Mouse (Mus musculus) midbrain, postnatal 0 days (tissue): Measurements from ENCODE around the gene Camk2b. TPM values are rescaled to one million over a fixed set of nuclear protein-coding genes. Genes with fewer than 3 reads are reported as not detected.

Source experiments
- ATAC-seq: fragments of 200-750 bp; cut with Nextera tagmentation; 2 replicates; pipeline ENCODE4 v1.8.0; 2017; ENCODE audit warnings: moderate number of reproducible peaks, mild to moderate bottlenecking, moderate TSS enrichment, moderate library complexity; ENCODE audit not compliant: low FRiP score
- DNase-seq: peaks from one replicate; pipeline ENCODE4 v3.0.0-alpha.2; 2015; ENCODE audit warnings: low spot score
- H3K27ac ChIP-seq: fragments of 300-500 bp; sonication (generic); 2 replicates; pipeline ENCODE4 v1.5.1; 2014; ENCODE audit warnings: low read depth, mild to moderate bottlenecking, low read length, mixed read lengths
- H3K27me3 ChIP-seq: fragments of 300-500 bp; sonication (generic); 2 replicates; pipeline ENCODE4 v1.6.1; 2014; ENCODE audit warnings: low read length, control low read depth, mixed read lengths; ENCODE audit not compliant: insufficient read depth
- H3K36me3 ChIP-seq: fragments of 300-500 bp; sonication (generic); 2 replicates; pipeline ENCODE4 v1.6.1; 2014; ENCODE audit warnings: low read length, control low read depth, mixed read lengths; ENCODE audit not compliant: insufficient read depth
- H3K4me1 ChIP-seq: fragments of 300-500 bp; sonication (generic); 2 replicates; pipeline ENCODE4 v1.6.1; 2014; ENCODE audit warnings: mild to moderate bottlenecking, control low read depth, antibody characterized with exemption, low read length, mixed read lengths; ENCODE audit not compliant: insufficient read depth
- H3K4me2 ChIP-seq: fragments of 300-500 bp; sonication (generic); 2 replicates; pipeline ENCODE4 v1.6.1; 2014; ENCODE audit warnings: low read depth, mild to moderate bottlenecking, low read length, mixed read lengths; ENCODE audit not compliant: poor library complexity, severe bottlenecking
- H3K4me3 ChIP-seq: fragments of 300-500 bp; sonication (generic); 2 replicates; pipeline ENCODE4 v1.5.1; 2014; ENCODE audit warnings: low read depth, mild to moderate bottlenecking, low read length, moderate library complexity
- H3K9ac ChIP-seq: fragments of 300-500 bp; sonication (generic); replicated peaks from 2 replicates; pipeline ENCODE4 v1.6.1; 2014; ENCODE audit warnings: mild to moderate bottlenecking, low read length, moderate library complexity, mixed read lengths; ENCODE audit not compliant: poor library complexity, severe bottlenecking
- H3K9me3 ChIP-seq: fragments of 300-500 bp; sonication (generic); 2 replicates; pipeline ENCODE4 v1.6.1; 2016; ENCODE audit warnings: low read length, control low read depth
- CTCF ChIP-seq: IDR thresholded peaks from 2 replicates; pipeline ENCODE4 v1.5.1; 2016; ENCODE audit warnings: antibody characterized with exemption, mild to moderate bottlenecking
- WGBS: fragments of 180-500 bp; shearing (Covaris S2); extraction: QIAGEN DNeasy Blood & Tissue Kit; methylation state at CpG from one replicate; pipeline ENCODE4 v1.1.7; 2014; 5-methylcytosine and 5-hydroxymethylcytosine counted together
- polyA plus RNA-seq: library from polyadenylated mRNA; unstranded; fragments of >200 nt; fragmentation: Nextera tagmentation; extraction: Ambion mirVana; gene quantifications from 2 replicates; pipeline ENCODE4 v1.2.1, GENCODE M21; 2015
- total RNA-seq: library from RNA; depleted of rRNA; stranded (reverse); fragments of >200 nt; gene quantifications from 2 replicates; pipeline ENCODE4 v1.2.3, GENCODE M21; 2014

Camk2b gene
- total and polyA plus RNA-seq, 2 experiments from 2014 or later, result 208 to 225 TPM

DNA sequence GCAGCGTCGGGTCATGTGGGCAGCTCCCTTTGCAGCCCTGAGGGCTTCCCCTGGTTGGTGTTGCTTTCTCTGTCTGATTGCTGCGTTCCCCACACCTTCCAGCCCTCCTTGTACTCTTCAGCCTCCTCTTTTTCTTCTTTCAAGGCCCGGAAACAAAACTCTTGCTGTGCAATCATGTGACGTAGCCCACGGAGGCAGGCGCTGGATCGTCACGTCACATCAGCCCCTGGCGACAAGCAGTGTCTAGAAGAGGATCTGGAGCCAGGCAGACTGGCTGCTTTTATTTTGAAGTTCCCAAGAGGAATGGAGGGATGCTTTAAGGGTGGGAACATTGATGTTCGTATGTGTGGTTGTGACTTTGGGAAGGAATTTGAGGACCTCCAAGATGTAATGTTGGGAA is 100.3 kb downstream of the Camk2b start:
- H3K36me3 ChIP-seq, result peaks cover 81% of the 10 kb centered on the region
- H3K9me3 ChIP-seq, result no peaks in the 10 kb centered on the region
- 76% methylated on average over 11 of the region's 11 CpGs for WGBS
- no peak for TF ChIP-seq CTCF
- H3K4me2 ChIP-seq, result no peak overlapping the region
- DNase-seq, result no peak
- no peak overlapping the region for H3K9ac ChIP-seq
- H3K4me1 ChIP-seq, result no peaks in the 10 kb centered on the region
- H3K4me3 ChIP-seq, result no peak overlapping the region
- no peak for ATAC-seq
- H3K27me3 ChIP-seq, result no peaks in the 10 kb centered on the region
- no peak overlapping the region for H3K27ac ChIP-seq

DNA sequence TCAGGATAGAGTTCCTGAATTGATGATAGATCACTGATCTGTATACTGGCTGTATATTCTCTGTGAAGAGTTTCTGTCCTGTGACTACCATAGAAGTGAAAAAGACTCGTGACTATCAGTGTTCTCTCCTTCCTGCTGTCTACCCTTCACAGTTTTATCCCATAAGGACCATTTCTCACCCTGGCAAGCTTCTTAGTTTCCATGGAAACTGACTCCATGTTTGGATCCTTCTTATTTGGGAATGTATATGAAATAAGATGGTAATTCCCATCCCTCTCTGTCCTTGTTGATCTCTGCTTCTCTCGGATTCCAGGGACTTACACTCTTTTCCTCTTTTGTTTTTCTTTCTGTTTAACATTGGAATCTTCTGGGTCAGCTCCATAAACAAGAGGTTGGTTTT is 106.1 kb downstream of the Camk2b start:
- Histone ChIP-seq H3K4me1 (no peaks in the 10 kb centered on the region), H3K4me3 (no peak overlapping the region), H3K9ac (no peak overlapping the region), H3K4me2 (no peak overlapping the region), H3K27ac (no peak overlapping the region), H3K27me3 (no peaks in the 10 kb centered on the region), H3K9me3 (no peaks in the 10 kb centered on the region), H3K36me3 (peaks cover 46% of the 10 kb centered on the region)
- DNase-seq, result no peak
- ATAC-seq, result no peak
- TF ChIP-seq CTCF, result no peak
- WGBS, result 70% methylated on average over 2 of the region's 2 CpGs

DNA sequence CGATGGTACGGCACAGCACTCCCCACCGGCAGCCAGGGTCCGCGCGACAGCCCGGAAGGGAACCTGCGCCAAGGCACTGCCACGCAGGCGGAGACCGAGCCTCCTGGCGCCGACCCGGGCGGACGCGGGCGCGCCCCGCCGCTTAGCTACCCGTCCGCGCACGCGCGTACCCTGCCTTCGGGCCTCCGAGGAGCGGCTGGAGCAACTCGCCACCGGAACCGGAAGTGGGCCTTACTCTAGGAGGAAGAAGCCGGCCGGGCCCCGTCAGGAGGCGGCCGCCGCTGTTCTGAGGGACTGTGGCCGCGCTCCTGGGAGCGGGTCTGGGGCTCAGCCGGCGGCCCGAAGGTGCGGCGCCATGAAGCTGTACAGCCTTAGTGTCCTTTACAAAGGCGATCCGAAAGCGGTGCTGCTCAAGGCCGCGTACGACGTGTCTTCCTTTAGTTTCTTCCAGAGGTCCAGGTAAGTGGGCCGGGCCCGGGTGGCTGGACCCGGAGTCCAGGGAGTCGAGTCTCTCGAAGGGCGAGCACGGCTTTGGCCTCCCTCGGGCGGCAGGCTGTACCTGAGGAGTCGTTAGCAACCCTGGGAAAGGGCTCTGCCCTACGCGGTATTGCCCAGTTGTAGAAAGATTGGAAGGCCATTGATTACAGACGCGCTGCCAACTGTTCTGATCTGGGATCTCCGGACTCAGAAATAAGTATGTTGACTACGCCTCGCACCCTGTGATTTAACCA is 110.5 kb downstream of the Camk2b start, which contains the start of gene Ykt6:
Gene Ykt6, plus strand, starts transcription at position 148 of the 731 bp plus-strand sequence.
- under 1% methylated on average over 68 of the region's 71 CpGs for WGBS
- Histone ChIP-seq H3K4me3 (peak within 1 kb of the TSS; percentile 68), H3K4me2 (peak within 1 kb of the TSS; percentile 67), H3K36me3 (peaks cover 9% of the 10 kb centered on the region), H3K27ac (peak within 1 kb of the TSS; percentile 87), H3K9me3 (no peaks in the 10 kb centered on the region), H3K4me1 (no peaks in the 10 kb centered on the region), H3K9ac (peak within 1 kb of the TSS; percentile 77), H3K27me3 (no peaks in the 10 kb centered on the region)
- ATAC-seq (peak; percentile 95), DNase-seq (peak; percentile 97)
- TF ChIP-seq CTCF, result no peak

DNA sequence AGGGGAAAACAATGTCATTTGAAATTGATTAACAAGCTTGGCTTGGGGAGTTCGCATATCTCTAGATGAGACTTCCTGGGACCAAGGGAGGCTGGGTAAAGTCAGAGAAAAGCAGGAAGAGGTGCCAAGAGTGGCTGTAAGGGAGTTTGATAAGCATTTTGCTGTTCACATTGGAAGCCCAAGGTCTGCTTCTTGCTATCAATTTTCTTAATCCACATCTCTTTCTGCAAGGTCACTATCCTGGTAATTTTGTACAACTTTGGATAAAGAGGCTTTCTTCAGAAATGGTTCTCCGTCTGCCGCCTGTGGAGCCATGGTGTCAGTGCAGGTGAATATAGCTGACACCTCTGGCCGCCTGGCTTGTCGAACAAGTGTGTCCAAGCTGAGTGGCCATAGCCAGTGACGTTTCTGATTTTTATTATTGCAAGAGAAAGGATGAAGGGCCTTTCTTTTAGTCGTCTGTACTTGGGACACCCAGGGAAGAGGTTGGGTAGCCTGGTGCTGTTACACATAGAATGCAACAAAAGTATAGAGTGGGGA is 111.1 kb downstream of the Camk2b start:
- Histone ChIP-seq H3K9ac (peak overlapping the region; percentile 77), H3K4me1 (no peaks in the 10 kb centered on the region), H3K4me3 (peak overlapping the region; percentile 68), H3K27ac (peak overlapping the region; percentile 87), H3K36me3 (peaks cover 3% of the 10 kb centered on the region; the same call in 1 of the 2 replicates), H3K27me3 (no peaks in the 10 kb centered on the region), H3K9me3 (no peaks in the 10 kb centered on the region), H3K4me2 (peak overlapping the region; percentile 67)
- peak; percentile 72 for TF ChIP-seq CTCF
- 5% methylated on average over 7 of the region's 7 CpGs for WGBS
- DNase-seq (peak; percentile 75), ATAC-seq (peak; percentile 88)

DNA sequence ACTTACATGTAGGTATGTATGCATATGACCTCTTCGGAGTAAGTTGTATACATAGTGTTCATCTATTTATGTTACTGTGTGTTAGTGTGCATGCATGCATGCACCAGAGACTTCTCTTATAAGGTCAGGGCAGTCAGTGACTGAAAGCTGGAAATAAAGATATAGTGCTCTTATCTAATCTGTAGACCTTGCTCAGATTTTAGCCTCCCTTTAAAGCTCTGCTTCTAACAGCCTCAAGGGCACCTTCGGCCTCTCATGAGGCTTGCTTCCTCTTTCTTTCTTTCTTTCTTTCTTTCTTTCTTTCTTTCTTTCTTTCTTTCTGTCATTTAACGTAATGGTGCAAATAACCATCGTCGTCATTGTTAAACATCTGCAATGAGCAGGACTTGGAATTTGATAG is 111.7 kb downstream of the Camk2b start:
- TF ChIP-seq CTCF, result no peak
- no peak for DNase-seq
- peaks cover 2% of the 10 kb centered on the region; the same call in 1 of the 2 replicates for H3K36me3 ChIP-seq
- no peaks in the 10 kb centered on the region for H3K4me1 ChIP-seq
- H3K27ac ChIP-seq, result no peak overlapping the region
- 81% methylated on average over 5 of the region's 5 CpGs for WGBS
- H3K9ac ChIP-seq, result no peak overlapping the region
- ATAC-seq, result no peak
- H3K4me2 ChIP-seq, result no peak overlapping the region
- H3K4me3 ChIP-seq, result no peak overlapping the region
- H3K27me3 ChIP-seq, result no peaks in the 10 kb centered on the region
- no peaks in the 10 kb centered on the region for H3K9me3 ChIP-seq

DNA sequence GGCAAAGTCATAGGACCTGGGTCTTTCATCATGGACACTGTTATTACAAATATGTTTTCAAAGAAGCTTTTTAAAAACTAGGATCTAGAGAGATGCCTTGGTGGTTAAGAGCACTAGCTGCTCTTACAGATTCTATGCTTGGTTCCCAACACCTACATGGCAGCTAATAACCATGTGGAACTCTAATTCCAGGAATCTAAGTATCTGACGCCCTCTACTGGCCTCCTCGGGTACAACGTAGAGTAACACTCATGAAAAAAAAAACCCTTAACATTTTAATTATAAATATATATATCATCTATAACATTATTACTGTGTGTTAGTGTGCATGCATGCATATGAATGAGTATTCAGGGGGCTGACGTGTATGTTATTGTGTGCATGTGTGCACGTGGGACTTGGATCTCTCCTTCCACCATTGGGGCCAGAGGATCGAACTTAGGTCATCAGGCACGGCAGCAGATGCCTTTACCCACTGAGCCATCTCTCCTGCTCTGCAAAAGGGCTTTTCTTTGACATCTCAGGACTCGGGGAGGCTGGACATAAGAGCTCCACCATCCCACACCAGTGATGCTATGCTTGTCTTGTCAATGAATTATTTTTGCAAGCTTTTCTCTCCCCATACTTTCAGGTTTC is 112.9 kb downstream of the Camk2b start:
- Histone ChIP-seq H3K9ac (no peak overlapping the region), H3K4me2 (no peak overlapping the region), H3K27me3 (no peaks in the 10 kb centered on the region), H3K27ac (no peak overlapping the region), H3K36me3 (no peaks in the 10 kb centered on the region), H3K4me1 (no peaks in the 10 kb centered on the region), H3K4me3 (no peak overlapping the region), H3K9me3 (no peaks in the 10 kb centered on the region)
- DNase-seq (peak; percentile 51), ATAC-seq (no peak)
- peak; percentile 57 for TF ChIP-seq CTCF
- WGBS, result 32% methylated on average over 8 of the region's 8 CpGs
